ENCODE assay signal across 28 mouse cellular contexts in genomic region chr11:12999279-12999678, GRCm38 (mm10).
"Had no signal": no experiment of that assay in that cellular context is flagged by ENCODE, and none has a peak within 500 bp of the region (broad histone marks: within the 10 kb centered on the region; RNA-seq: fewer than 3 reads in every experiment).

No protein-coding gene starts in this region.

- H3K9ac ChIP-seq: embryonic facial prominence, embryonic 12.5 days; embryonic facial prominence, embryonic 13.5 days; embryonic facial prominence, embryonic 15.5 days; forebrain, embryonic 12.5 days; forebrain, embryonic 13.5 days; forebrain, embryonic 15.5 days; forebrain, postnatal 0 days had no signal

- H3K4me3 ChIP-seq: embryonic facial prominence, embryonic 10.5 days; embryonic facial prominence, embryonic 12.5 days; embryonic facial prominence, embryonic 13.5 days; embryonic facial prominence, embryonic 15.5 days; erythroblast, embryonic 14.5 days; forebrain, embryonic 10.5 days; forebrain, embryonic 12.5 days; forebrain, embryonic 13.5 days; forebrain, embryonic 15.5 days; gastrocnemius, adult 2 months; heart, adult 2 months had no signal

- H3K36me3 ChIP-seq: embryonic facial prominence, embryonic 10.5 days; embryonic facial prominence, embryonic 12.5 days; embryonic facial prominence, embryonic 13.5 days; embryonic facial prominence, embryonic 15.5 days; forebrain, embryonic 10.5 days; forebrain, embryonic 12.5 days; forebrain, embryonic 15.5 days had no signal

- H3K4me1 ChIP-seq: embryonic facial prominence, embryonic 10.5 days; embryonic facial prominence, embryonic 12.5 days; embryonic facial prominence, embryonic 13.5 days; embryonic facial prominence, embryonic 15.5 days; forebrain, embryonic 10.5 days; forebrain, embryonic 12.5 days; forebrain, embryonic 13.5 days; forebrain, embryonic 15.5 days had no signal

- H3K4me2 ChIP-seq: embryonic facial prominence, embryonic 12.5 days; embryonic facial prominence, embryonic 13.5 days; embryonic facial prominence, embryonic 15.5 days; forebrain, embryonic 12.5 days; forebrain, embryonic 13.5 days; forebrain, embryonic 15.5 days had no signal

- ATAC-seq: forebrain, embryonic 13.5 days; forebrain, embryonic 14.5 days; forebrain, embryonic 15.5 days; forebrain, embryonic 16.5 days; forebrain, postnatal 0 days had no signal

- H3K9me3 ChIP-seq: embryonic facial prominence, embryonic 10.5 days; embryonic facial prominence, embryonic 12.5 days; embryonic facial prominence, embryonic 13.5 days; embryonic facial prominence, embryonic 15.5 days; forebrain, embryonic 10.5 days; forebrain, embryonic 12.5 days; forebrain, embryonic 13.5 days; forebrain, embryonic 15.5 days had no signal

- DNase-seq: cerebellum, adult 2 months; cerebellum, adult 8-10 months; cerebellum, adult 9-10 months; cerebellum, adult 9-11 months; cerebellum, postnatal 10 days; cerebellum, postnatal 14 days; cerebellum, postnatal 25 days; cerebellum, postnatal 36 days; embryo, embryonic 11 days; forebrain, postnatal 0 days; gastrocnemius, adult 2 months; gastrocnemius, postnatal 10 days; gastrocnemius, postnatal 14 days; gastrocnemius, postnatal 25 days; gastrocnemius, postnatal 36 days; heart, adult 18-20 months; heart, adult 2 months had no signal

- H3K27ac ChIP-seq: embryonic facial prominence, embryonic 10.5 days; embryonic facial prominence, embryonic 12.5 days; embryonic facial prominence, embryonic 13.5 days; embryonic facial prominence, embryonic 15.5 days; forebrain, embryonic 10.5 days; forebrain, embryonic 12.5 days; forebrain, embryonic 13.5 days; forebrain, embryonic 15.5 days; gastrocnemius, adult 2 months; heart, adult 2 months had no signal

- H3K27me3 ChIP-seq: embryonic facial prominence, embryonic 12.5 days; embryonic facial prominence, embryonic 13.5 days; embryonic facial prominence, embryonic 15.5 days; forebrain, embryonic 12.5 days; forebrain, embryonic 13.5 days; forebrain, embryonic 15.5 days had no signal
